Mouse (Mus musculus): ENCODE results near the gene Bpifb1.

DNA sequence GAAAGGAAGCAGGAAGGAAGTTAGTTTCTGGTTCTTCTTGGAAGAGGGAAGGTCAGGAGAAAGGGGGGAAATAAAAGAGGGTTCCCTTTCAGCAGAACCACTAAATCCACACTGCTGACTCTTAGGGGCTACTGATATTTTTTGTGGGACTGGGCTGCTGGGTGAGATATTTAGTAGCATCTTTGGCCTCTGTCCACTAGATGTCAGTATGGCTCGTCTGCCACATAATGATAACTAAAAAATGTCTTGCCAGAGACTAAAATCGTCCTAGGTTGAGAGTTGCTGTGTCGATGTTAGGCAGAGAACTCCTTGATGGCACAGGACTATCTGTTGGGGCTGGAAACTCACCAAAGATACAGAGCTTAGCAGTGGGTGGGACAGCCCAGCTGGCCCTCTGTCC lies 18.5 kb downstream of the Bpifb1 start:
- no peak for TF ChIP-seq TAL1 (IDR thresholded peaks at IDR 0.05; ENCODE audit: low read length)
- no peak for TF ChIP-seq GATA1 (IDR thresholded peaks at IDR 0.05; ENCODE audit: low read length)
